Mouse (Mus musculus): ENCODE data around the gene Zfyve21. TPM values are rescaled to one million over a fixed set of nuclear protein-coding genes. Genes with fewer than 3 reads are reported as not detected.

Gene Zfyve21
- polyA plus RNA-seq, 1 experiment from 2014 or later: 104 TPM

GRCm38 (mm10) chr12:111829954-111830353 is 16.0 kb downstream of the Zfyve21 start:
- Histone ChIP-seq H3K27me3 (replicated peaks; ENCODE audit: control insufficient read depth, insufficient read depth, low read length) (no peaks in the 10 kb centered on the region), H3K4me1 (replicated peaks; ENCODE audit: control insufficient read depth, insufficient read depth, low read length) (no peaks in the 10 kb centered on the region), H3K4me3 (ENCODE audit: low read depth, low read length) (no peak overlapping the region), H3K4me2 (replicated peaks; ENCODE audit: low read depth) (no peak overlapping the region), H3K9me3 (ENCODE audit: control insufficient read depth) (no peaks in the 10 kb centered on the region), H3K27ac (ENCODE audit: low read depth, low read length) (no peak overlapping the region), H3K36me3 (ENCODE audit: control insufficient read depth, insufficient read depth) (peaks cover 98% of the 10 kb centered on the region), H3K9ac (ENCODE audit: low read depth, low read length) (no peak overlapping the region)
- 90% methylated on average over 9 of the region's 9 CpGs for WGBS
- no peak for TF ChIP-seq CTCF (IDR thresholded peaks at IDR 0.05; ENCODE audit: low read depth)
- ATAC-seq: no peak

- Histone ChIP-seq H3K36me3 (ENCODE audit: control insufficient read depth, insufficient read depth) (peaks cover 98% of the 10 kb centered on the region), H3K27ac (ENCODE audit: low read depth, low read length) (no peak overlapping the region), H3K4me2 (replicated peaks; ENCODE audit: low read depth) (no peak overlapping the region), H3K9me3 (ENCODE audit: control insufficient read depth) (no peaks in the 10 kb centered on the region), H3K4me3 (ENCODE audit: low read depth, low read length) (no peak overlapping the region), H3K4me1 (replicated peaks; ENCODE audit: control insufficient read depth, insufficient read depth, low read length) (no peaks in the 10 kb centered on the region), H3K27me3 (replicated peaks; ENCODE audit: control insufficient read depth, insufficient read depth, low read length) (no peaks in the 10 kb centered on the region), H3K9ac (ENCODE audit: low read depth, low read length) (no peak overlapping the region)
- WGBS: 80% methylated on average over 10 of the region's 10 CpGs
- TF ChIP-seq CTCF (IDR thresholded peaks at IDR 0.05; ENCODE audit: low read depth): no peak
- no peak for ATAC-seq
Observed at GRCm38 (mm10) chr12:111830375-111830774, 16.4 kb downstream of the Zfyve21 start.

- H3K4me3 ChIP-seq (ENCODE audit: low read depth, low read length): no peak overlapping the region
- no peak overlapping the region for H3K9ac ChIP-seq (ENCODE audit: low read depth, low read length)
- H3K4me2 ChIP-seq (replicated peaks; ENCODE audit: low read depth): no peak overlapping the region
- no peak for TF ChIP-seq CTCF (IDR thresholded peaks at IDR 0.05; ENCODE audit: low read depth)
- no peaks in the 10 kb centered on the region for H3K9me3 ChIP-seq (ENCODE audit: control insufficient read depth)
- H3K27ac ChIP-seq (ENCODE audit: low read depth, low read length): no peak overlapping the region
- H3K4me1 ChIP-seq (replicated peaks; ENCODE audit: control insufficient read depth, insufficient read depth, low read length): no peaks in the 10 kb centered on the region
- peaks cover 98% of the 10 kb centered on the region for H3K36me3 ChIP-seq (ENCODE audit: control insufficient read depth, insufficient read depth)
- no peak for ATAC-seq
- no peaks in the 10 kb centered on the region for H3K27me3 ChIP-seq (replicated peaks; ENCODE audit: control insufficient read depth, insufficient read depth, low read length)
- 85% methylated on average over 5 of the region's 5 CpGs for WGBS
Observed at GRCm38 (mm10) chr12:111832643-111833042, 18.7 kb downstream of the Zfyve21 start.

GRCm38 (mm10) chr12:111833457-111833856 is 19.5 kb downstream of the Zfyve21 start:
- WGBS: 89% methylated on average over 10 of the region's 10 CpGs
- H3K27me3 ChIP-seq (replicated peaks; ENCODE audit: control insufficient read depth, insufficient read depth, low read length): no peaks in the 10 kb centered on the region
- H3K9ac ChIP-seq (ENCODE audit: low read depth, low read length): no peak overlapping the region
- H3K27ac ChIP-seq (ENCODE audit: low read depth, low read length): no peak overlapping the region
- H3K9me3 ChIP-seq (ENCODE audit: control insufficient read depth): no peaks in the 10 kb centered on the region
- no peaks in the 10 kb centered on the region for H3K4me1 ChIP-seq (replicated peaks; ENCODE audit: control insufficient read depth, insufficient read depth, low read length)
- ATAC-seq: no peak
- peaks cover 98% of the 10 kb centered on the region for H3K36me3 ChIP-seq (ENCODE audit: control insufficient read depth, insufficient read depth)
- H3K4me3 ChIP-seq (ENCODE audit: low read depth, low read length): no peak overlapping the region
- no peak overlapping the region for H3K4me2 ChIP-seq (replicated peaks; ENCODE audit: low read depth)
- no peak for TF ChIP-seq CTCF (IDR thresholded peaks at IDR 0.05; ENCODE audit: low read depth)

- H3K9me3 ChIP-seq (ENCODE audit: control insufficient read depth): no peaks in the 10 kb centered on the region
- no peak overlapping the region for H3K4me2 ChIP-seq (replicated peaks; ENCODE audit: low read depth)
- no peak overlapping the region for H3K9ac ChIP-seq (ENCODE audit: low read depth, low read length)
- no peaks in the 10 kb centered on the region for H3K4me1 ChIP-seq (replicated peaks; ENCODE audit: control insufficient read depth, insufficient read depth, low read length)
- peak; percentile 43; the same call in 1 of the 2 replicates for TF ChIP-seq CTCF (IDR thresholded peaks at IDR 0.05; ENCODE audit: low read depth)
- H3K4me3 ChIP-seq (ENCODE audit: low read depth, low read length): no peak overlapping the region
- H3K27me3 ChIP-seq (replicated peaks; ENCODE audit: control insufficient read depth, insufficient read depth, low read length): no peaks in the 10 kb centered on the region
- 66% methylated on average over 15 of the region's 15 CpGs for WGBS
- no peak for ATAC-seq
- peaks cover 53% of the 10 kb centered on the region for H3K36me3 ChIP-seq (ENCODE audit: control insufficient read depth, insufficient read depth)
- H3K27ac ChIP-seq (ENCODE audit: low read depth, low read length): no peak overlapping the region
Observed at GRCm38 (mm10) chr12:111842565-111843433, 28.8 kb downstream of the Zfyve21 start.

- Histone ChIP-seq H3K9me3 (ENCODE audit: control insufficient read depth) (no peaks in the 10 kb centered on the region), H3K4me3 (ENCODE audit: low read depth, low read length) (no peak overlapping the region), H3K36me3 (ENCODE audit: control insufficient read depth, insufficient read depth) (peaks cover 47% of the 10 kb centered on the region), H3K4me2 (replicated peaks; ENCODE audit: low read depth) (no peak overlapping the region), H3K27ac (ENCODE audit: low read depth, low read length) (no peak overlapping the region), H3K4me1 (replicated peaks; ENCODE audit: control insufficient read depth, insufficient read depth, low read length) (no peaks in the 10 kb centered on the region), H3K27me3 (replicated peaks; ENCODE audit: control insufficient read depth, insufficient read depth, low read length) (no peaks in the 10 kb centered on the region), H3K9ac (ENCODE audit: low read depth, low read length) (no peak overlapping the region)
- no peak for TF ChIP-seq CTCF (IDR thresholded peaks at IDR 0.05; ENCODE audit: low read depth)
- ATAC-seq: no peak
- WGBS: 38% methylated on average over 2 of the region's 2 CpGs
Observed at GRCm38 (mm10) chr12:111843470-111843869, 29.5 kb downstream of the Zfyve21 start.

All from intestine, postnatal 0 days (tissue).